Mouse (Mus musculus): ENCODE measurements around the gene Cdc45. TPM values are rescaled to one million over a fixed set of nuclear protein-coding genes. Genes with fewer than 3 reads are reported as not detected.
"Not testable (repeated sequence)": the region's sequence is repeated elsewhere in the genome, so short reads cannot be mapped to it uniquely, and the experiment has no call there.

Gene Cdc45
- 11.1 and 11.3 TPM in 2 replicates for polyA plus RNA-seq (2015; fragmentation: Nextera tagmentation; extraction: Ambion mirVana)

DNA sequence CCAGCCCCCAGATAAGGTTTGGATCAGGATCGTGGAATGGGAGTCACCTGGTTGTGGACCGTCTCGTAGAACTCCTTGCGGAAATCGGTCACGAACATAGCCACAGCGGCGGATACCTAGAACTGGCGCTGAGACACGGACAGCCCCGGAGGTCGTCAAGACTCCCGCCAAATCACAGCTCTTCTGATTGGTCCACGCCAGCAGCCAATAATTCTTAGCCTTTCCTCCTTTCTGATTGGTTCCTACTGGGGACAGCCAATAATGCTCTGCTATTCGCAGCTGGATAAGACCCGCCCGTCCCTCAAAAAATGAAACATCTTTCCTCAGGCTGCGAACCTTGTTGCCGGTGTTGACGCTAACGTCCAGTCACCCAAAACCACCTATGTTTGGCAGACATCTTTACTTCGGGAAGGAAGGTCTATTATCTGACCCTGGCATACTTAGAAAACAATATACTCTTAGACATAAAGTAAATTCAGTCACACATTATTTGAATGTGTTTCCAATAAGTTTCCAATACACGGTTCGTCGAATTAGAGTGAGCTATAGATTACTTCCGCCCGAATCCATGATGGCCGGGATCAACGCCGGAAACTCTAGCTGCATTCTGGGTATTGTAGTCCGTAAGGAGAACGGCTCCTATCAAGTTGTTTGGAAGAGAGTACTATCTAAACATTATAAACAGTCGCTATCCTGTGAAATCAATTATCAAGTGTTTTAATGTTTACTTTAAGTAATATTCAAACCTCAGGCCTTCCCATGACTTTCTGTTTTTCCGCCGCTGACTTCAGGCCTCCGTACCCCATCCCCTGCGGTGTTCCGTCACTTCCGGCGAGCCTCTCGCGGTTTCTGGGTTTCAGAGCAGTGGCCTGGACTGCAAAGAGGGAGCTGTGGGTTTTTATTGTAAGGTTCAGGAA, at the start of gene Cdc45, which contains the start of gene Ufd1:
Cdc45 (minus strand) TSS at position 520 of the 917 bp plus-strand sequence.
Ufd1 (plus strand) TSS at position 312 of the 917 bp plus-strand sequence.
- WGBS: under 1% methylated on average over 42 of the region's 42 CpGs

DNA sequence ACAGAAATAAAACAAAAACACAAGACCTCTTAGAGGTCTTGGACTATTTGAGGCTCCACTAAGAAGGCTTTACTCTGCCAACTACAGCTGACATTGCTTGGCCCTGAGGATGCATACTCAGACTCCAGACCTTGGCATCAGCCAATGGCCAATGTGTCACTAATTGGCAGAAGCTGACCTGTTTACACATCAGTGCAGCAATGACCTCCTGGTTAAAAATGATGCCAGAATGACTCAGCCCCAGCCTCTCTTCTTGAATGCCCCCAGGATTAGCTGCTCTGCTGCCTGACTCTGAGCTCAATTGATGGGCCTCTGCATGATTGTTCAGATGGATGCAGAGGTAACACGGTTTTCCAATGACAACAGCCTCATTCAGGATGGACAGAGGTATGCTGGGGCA, 48.4 kb upstream of the Cdc45 start:
- no peak for ATAC-seq (ENCODE audit: low FRiP score, low read depth)
- no peak overlapping the region for H3K9ac ChIP-seq
- H3K36me3 ChIP-seq: no peaks in the 10 kb centered on the region
- H3K9me3 ChIP-seq: no peaks in the 10 kb centered on the region
- H3K27me3 ChIP-seq: no peaks in the 10 kb centered on the region
- no peak overlapping the region for H3K4me3 ChIP-seq
- H3K27ac ChIP-seq (replicated peaks): no peak overlapping the region
- 59% methylated on average over 1 of the region's 1 CpGs for WGBS
- no peaks in the 10 kb centered on the region for H3K4me1 ChIP-seq (replicated peaks)
- H3K4me2 ChIP-seq: no peak overlapping the region

More for the DNA sequence above, at the start of gene Cdc45, which contains the start of gene Ufd1:
- Histone ChIP-seq H3K4me2 (peak within 1 kb of the TSS; percentile 80), H3K9ac (peak within 1 kb of the TSS; percentile 84), H3K4me3 (peak within 1 kb of the TSS; percentile 96), H3K9me3 (no peaks in the 10 kb centered on the region), H3K36me3 (peaks cover 17% of the 10 kb centered on the region), H3K27ac (replicated peaks) (peak within 1 kb of the TSS; percentile 80), H3K4me1 (replicated peaks) (peaks cover 24% of the 10 kb centered on the region), H3K27me3 (no peaks in the 10 kb centered on the region)
- peak; percentile 95 for ATAC-seq (ENCODE audit: low FRiP score, low read depth)

DNA sequence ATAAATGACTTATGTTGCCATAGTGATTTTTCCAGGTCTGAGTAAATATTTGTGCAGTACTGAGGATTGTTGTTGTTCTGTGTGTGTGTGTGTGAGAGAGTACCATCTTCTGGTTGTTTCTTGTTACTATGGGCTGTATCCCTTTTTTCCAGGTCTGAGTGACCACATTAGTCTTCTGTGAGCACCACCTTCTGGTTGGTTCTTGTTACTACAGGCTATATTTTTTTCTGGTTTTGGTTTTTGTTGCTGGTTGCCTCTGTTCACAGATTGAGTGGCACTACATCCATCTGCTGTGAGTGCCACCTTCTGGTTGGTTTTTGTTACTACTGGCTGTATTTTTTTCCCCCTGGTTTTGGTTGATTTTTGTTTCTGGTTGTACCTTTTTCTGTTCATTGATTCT, 46.8 kb upstream of the Cdc45 start:
- ATAC-seq (ENCODE audit: low FRiP score, low read depth): no peak
- Histone ChIP-seq H3K27me3 (no peaks in the 10 kb centered on the region), H3K9me3 (no peaks in the 10 kb centered on the region), H3K36me3 (no peaks in the 10 kb centered on the region), H3K4me2 (no peak overlapping the region), H3K4me3 (no peak overlapping the region), H3K27ac (replicated peaks) (no peak overlapping the region), H3K9ac (no peak overlapping the region), H3K4me1 (replicated peaks) (no peaks in the 10 kb centered on the region)

DNA sequence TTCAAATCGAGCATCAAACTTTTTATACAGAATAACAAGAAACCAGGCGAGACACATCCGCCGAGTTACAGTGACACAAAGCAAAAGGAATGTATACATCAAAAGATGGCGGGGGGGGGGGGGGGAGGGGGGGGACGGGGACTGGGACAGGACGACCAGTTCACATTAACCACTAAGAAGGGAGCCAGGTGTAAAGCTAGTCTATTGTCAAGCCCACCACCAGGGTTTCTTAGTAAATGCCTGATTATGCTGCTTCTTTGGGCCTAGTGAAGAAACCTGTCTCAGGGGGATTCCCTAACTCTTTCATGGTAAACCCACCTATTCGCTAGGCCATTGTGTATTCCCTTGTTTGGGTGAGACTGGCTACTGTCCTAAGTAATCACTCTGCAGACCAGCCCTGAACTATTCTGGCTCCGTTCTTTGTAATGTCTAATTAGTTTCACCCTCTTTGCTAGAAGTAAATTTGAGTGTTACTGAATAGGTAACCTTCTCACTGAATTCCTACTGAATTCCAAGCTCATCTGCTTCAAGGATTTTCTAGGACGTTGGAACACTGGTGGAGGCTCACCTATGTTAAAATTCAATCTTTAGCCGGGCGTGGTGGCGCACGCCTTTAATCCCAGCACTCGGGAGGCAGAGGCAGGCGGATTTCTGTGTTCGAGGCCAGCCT, 37.9 kb upstream of the Cdc45 start:
- H3K4me1 ChIP-seq (replicated peaks); H3K36me3 ChIP-seq; H3K27ac ChIP-seq (replicated peaks); H3K9ac ChIP-seq; H3K9me3 ChIP-seq; H3K4me2 ChIP-seq; ATAC-seq (ENCODE audit: low FRiP score, low read depth); H3K27me3 ChIP-seq; H3K4me3 ChIP-seq: not testable (repeated sequence)
- 91% methylated on average over 15 of the region's 17 CpGs for WGBS

- H3K27me3 ChIP-seq: no peaks in the 10 kb centered on the region
- H3K4me1 ChIP-seq (replicated peaks): no peaks in the 10 kb centered on the region
- H3K36me3 ChIP-seq: no peaks in the 10 kb centered on the region; the same call in 1 of the 2 replicates
- H3K9me3 ChIP-seq: no peaks in the 10 kb centered on the region
- no peak for ATAC-seq (ENCODE audit: low FRiP score, low read depth)
- H3K9ac ChIP-seq: no peak overlapping the region
- H3K4me3 ChIP-seq: no peak overlapping the region
- 90% methylated on average over 15 of the region's 15 CpGs for WGBS
- H3K4me2 ChIP-seq: no peak overlapping the region
- H3K27ac ChIP-seq (replicated peaks): no peak overlapping the region
These were observed 34.6 kb upstream of the Cdc45 start for GRCm38 (mm10) chr16:18846301-18846820.

GRCm38 (mm10) chr16:18838346-18838745, 26.6 kb upstream of the Cdc45 start:
- H3K4me1 ChIP-seq (replicated peaks): peaks cover 7% of the 10 kb centered on the region
- ATAC-seq (ENCODE audit: low FRiP score, low read depth): no peak
- no peak overlapping the region for H3K9ac ChIP-seq
- H3K27me3 ChIP-seq: no peaks in the 10 kb centered on the region
- H3K27ac ChIP-seq (replicated peaks): no peak overlapping the region
- 92% methylated on average over 4 of the region's 4 CpGs for WGBS
- H3K4me2 ChIP-seq: no peak overlapping the region
- H3K9me3 ChIP-seq: no peaks in the 10 kb centered on the region
- peaks cover 16% of the 10 kb centered on the region for H3K36me3 ChIP-seq
- no peak overlapping the region for H3K4me3 ChIP-seq

DNA sequence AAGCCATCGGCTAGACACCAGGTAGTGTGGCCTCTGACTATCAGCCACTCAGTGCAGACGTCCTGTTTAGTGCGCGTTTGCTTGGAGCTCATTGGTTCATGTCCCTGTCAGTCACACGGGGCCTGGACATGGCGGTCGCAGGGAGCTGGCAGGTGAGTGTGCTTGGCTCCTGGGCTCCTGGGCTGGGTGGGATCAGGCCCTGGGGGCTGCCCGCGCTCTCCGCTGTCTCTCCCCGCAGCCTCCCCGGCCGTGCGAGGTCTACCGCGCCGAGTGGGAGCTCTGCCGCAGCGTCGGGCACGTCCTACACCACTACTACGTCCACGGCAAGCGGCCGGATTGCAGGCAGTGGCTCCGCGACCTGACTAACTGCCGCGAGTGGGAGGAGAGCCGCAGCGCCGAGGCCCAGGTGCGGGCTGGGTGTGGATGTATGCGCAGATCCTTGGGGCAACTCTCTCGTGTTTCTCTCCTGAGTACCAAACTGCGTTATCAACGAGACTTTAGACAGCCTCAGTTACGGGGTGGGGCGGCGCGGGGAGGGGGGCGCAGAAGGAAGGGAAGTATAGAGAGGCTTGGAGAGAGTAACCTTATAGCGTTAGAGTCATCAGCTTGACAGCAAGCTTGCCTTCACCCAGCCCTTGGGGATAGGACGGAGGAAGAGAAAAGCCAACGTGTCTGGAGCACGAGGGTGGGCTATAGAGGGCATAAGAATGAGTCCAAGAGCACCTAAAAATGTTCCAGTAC, 24.9 kb upstream of the Cdc45 start, which contains the start of the genes 2510002D24Rik and Gm28539:
2510002D24Rik (plus strand) TSS at position 111 of the 741 bp plus-strand sequence.
Gm28539 (plus strand) TSS at position 117 of the 741 bp plus-strand sequence.
- H3K27me3 ChIP-seq: no peaks in the 10 kb centered on the region
- peaks cover 29% of the 10 kb centered on the region for H3K36me3 ChIP-seq
- under 1% methylated on average over 46 of the region's 46 CpGs for WGBS
- ATAC-seq (ENCODE audit: low FRiP score, low read depth): peak; percentile 98
- peak within 1 kb of the TSS; percentile 54 for H3K4me2 ChIP-seq
- H3K27ac ChIP-seq (replicated peaks): peak within 1 kb of the TSS; percentile 72
- H3K4me3 ChIP-seq: peak within 1 kb of the TSS; percentile 62
- H3K4me1 ChIP-seq (replicated peaks): peaks cover 7% of the 10 kb centered on the region
- peak within 1 kb of the TSS; percentile 64 for H3K9ac ChIP-seq
- no peaks in the 10 kb centered on the region for H3K9me3 ChIP-seq

GRCm38 (mm10) chr16:18836073-18836467, 24.3 kb upstream of the Cdc45 start:
- H3K4me2 ChIP-seq: peak overlapping the region; percentile 54
- H3K4me3 ChIP-seq: peak overlapping the region; percentile 62
- peaks cover 7% of the 10 kb centered on the region for H3K4me1 ChIP-seq (replicated peaks)
- no peak overlapping the region for H3K9ac ChIP-seq
- peak; percentile 64 for ATAC-seq (ENCODE audit: low FRiP score, low read depth)
- no peaks in the 10 kb centered on the region for H3K27me3 ChIP-seq
- no peak overlapping the region for H3K27ac ChIP-seq (replicated peaks)
- no peaks in the 10 kb centered on the region for H3K9me3 ChIP-seq
- WGBS: 34% methylated on average over 3 of the region's 3 CpGs
- H3K36me3 ChIP-seq: peaks cover 34% of the 10 kb centered on the region

- WGBS: 69% methylated on average over 2 of the region's 2 CpGs
- peaks cover 57% of the 10 kb centered on the region for H3K36me3 ChIP-seq
- no peak overlapping the region for H3K4me2 ChIP-seq
- no peak for ATAC-seq (ENCODE audit: low FRiP score, low read depth)
- peaks cover 7% of the 10 kb centered on the region for H3K4me1 ChIP-seq (replicated peaks)
- no peak overlapping the region for H3K4me3 ChIP-seq
- no peak overlapping the region for H3K9ac ChIP-seq
- no peaks in the 10 kb centered on the region for H3K9me3 ChIP-seq
- H3K27ac ChIP-seq (replicated peaks): no peak overlapping the region
- H3K27me3 ChIP-seq: no peaks in the 10 kb centered on the region
These were observed 21.7 kb upstream of the Cdc45 start for GRCm38 (mm10) chr16:18833486-18833885.

GRCm38 (mm10) chr16:18829102-18829501, 17.3 kb upstream of the Cdc45 start:
- Histone ChIP-seq H3K4me2 (no peak overlapping the region), H3K36me3 (peaks cover 88% of the 10 kb centered on the region), H3K4me3 (no peak overlapping the region), H3K27me3 (no peaks in the 10 kb centered on the region), H3K27ac (replicated peaks) (no peak overlapping the region), H3K4me1 (replicated peaks) (no peaks in the 10 kb centered on the region), H3K9ac (no peak overlapping the region), H3K9me3 (no peaks in the 10 kb centered on the region)
- ATAC-seq (ENCODE audit: low FRiP score, low read depth): no peak
- WGBS: 97% methylated on average over 6 of the region's 6 CpGs

DNA sequence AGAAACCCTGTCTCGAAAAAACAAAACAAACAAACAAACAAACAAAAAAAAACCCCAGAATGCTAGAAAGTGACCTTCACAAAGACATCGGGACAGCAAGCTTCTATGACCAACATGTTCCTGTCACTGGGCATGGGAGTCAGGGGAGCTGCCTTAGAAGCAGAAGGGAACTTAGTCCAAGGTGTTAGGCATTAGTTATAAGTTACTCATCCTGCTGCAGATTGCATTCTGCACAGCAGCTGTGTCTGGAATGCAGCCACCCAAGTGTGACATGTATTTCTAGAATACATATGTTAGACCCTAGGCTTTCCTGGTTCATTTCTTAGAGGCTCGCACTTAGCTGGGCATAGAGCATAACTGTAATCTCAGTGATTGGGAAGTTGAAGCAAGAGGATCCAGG, 16.8 kb upstream of the Cdc45 start:
- H3K36me3 ChIP-seq: peaks cover 89% of the 10 kb centered on the region
- H3K27me3 ChIP-seq: no peaks in the 10 kb centered on the region
- H3K4me1 ChIP-seq (replicated peaks): no peaks in the 10 kb centered on the region
- H3K4me2 ChIP-seq: no peak overlapping the region
- WGBS: 98% methylated on average over 3 of the region's 3 CpGs
- H3K9ac ChIP-seq: no peak overlapping the region
- H3K9me3 ChIP-seq: no peaks in the 10 kb centered on the region
- H3K27ac ChIP-seq (replicated peaks): no peak overlapping the region
- no peak overlapping the region for H3K4me3 ChIP-seq
- ATAC-seq (ENCODE audit: low FRiP score, low read depth): no peak
